7 mouse cellular contexts compared by ENCODE assay signal in the genomic region with DNA sequence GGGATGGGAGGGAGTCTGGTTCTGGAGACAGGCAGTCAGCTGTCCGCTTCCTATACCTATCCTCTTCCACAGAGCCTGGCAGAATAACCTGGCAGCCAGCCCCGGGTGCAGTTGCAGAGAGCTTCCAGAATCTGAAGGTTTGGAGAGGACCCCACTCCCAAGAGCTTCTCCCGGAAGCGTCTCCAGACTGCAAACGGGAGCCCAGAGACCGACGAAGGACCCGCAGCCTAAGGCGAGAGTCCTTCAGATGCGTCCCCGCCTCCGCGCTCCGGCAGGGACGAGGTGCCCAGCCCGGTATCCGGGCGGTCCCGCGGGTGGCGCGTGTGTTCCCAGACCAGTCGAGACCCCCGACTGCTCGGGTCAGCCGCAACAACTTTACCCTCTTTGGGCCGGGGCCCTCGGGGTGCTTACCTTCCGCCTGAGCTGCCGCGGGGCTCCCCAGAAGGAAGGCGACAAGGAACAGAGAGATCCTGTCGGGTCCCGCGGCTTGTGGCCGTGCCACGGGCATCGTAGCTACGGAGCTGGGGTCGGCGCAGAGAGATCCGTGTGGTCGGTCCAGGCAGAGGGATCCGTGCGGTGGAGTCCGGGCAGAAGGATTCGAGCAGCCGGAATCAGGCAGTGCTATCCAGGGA. TPM values are rescaled to one million over a fixed set of nuclear protein-coding genes. Genes with fewer than 3 reads are reported as not detected.
A peak's percentile ranks its signal among the peaks of the same experiment; 100 is the strongest.
DNase-seq lines count a peak whose midpoint lies in the region; ATAC-seq lines count a peak whose summit lies in the region.

No protein-coding gene starts in this region.

- peak overlapping the region; percentile 81 for H3K4me2 ChIP-seq in hindbrain, embryonic 14.5 days (replicated peaks)
- peak overlapping the region; percentile 70 for H3K4me2 ChIP-seq in midbrain, embryonic 15.5 days

- whole genome bisulfite sequencing in hindbrain, embryonic 14.5 days = under 1% methylated on average over 46 of the region's 48 CpGs
- under 1% methylated on average over 48 of the region's 48 CpGs for WGBS in midbrain, embryonic 15.5 days

- peak overlapping the region; percentile 89 for H3K27ac ChIP-seq in hindbrain, embryonic 14.5 days
- H3K27ac ChIP-seq in midbrain, embryonic 15.5 days = peak overlapping the region; percentile 89

- no peaks in the 10 kb centered on the region for H3K9me3 ChIP-seq in hindbrain, embryonic 14.5 days (ENCODE audit: control insufficient read depth, low read length)
- no peaks in the 10 kb centered on the region for H3K9me3 ChIP-seq in midbrain, embryonic 15.5 days

- H3K9ac ChIP-seq in hindbrain, embryonic 14.5 days = peak overlapping the region; percentile 94
- peak overlapping the region; percentile 86 for H3K9ac ChIP-seq in midbrain, embryonic 15.5 days

- peak; percentile 38; the same call in 1 of the 2 replicates for ATAC-seq in hindbrain, embryonic 14.5 days (ENCODE audit: low FRiP score)
- ATAC-seq in midbrain, embryonic 15.5 days (replicated peaks) = peak; percentile 40; the same call in 1 of the 2 replicates

- H3K4me3 ChIP-seq in hindbrain, embryonic 14.5 days (replicated peaks; ENCODE audit: low read length) = peak overlapping the region; percentile 80
- H3K4me3 ChIP-seq in midbrain, embryonic 15.5 days = peak overlapping the region; percentile 85

- no peaks in the 10 kb centered on the region for H3K27me3 ChIP-seq in hindbrain, embryonic 14.5 days (ENCODE audit: control insufficient read depth, insufficient read depth, low read length)
- 0 out of 2 replicates have a peak, but pooled peaks cover 2% of the 10 kb centered on the region for H3K27me3 ChIP-seq in midbrain, embryonic 15.5 days (replicated peaks)

- peaks cover 27% of the 10 kb centered on the region for H3K4me1 ChIP-seq in hindbrain, embryonic 14.5 days (replicated peaks; ENCODE audit: control insufficient read depth, insufficient read depth, low read length)
- H3K4me1 ChIP-seq in midbrain, embryonic 15.5 days = peaks cover 63% of the 10 kb centered on the region

- peak; percentile 35 to 53 for DNase-seq in layer of hippocampus, postnatal 25 days (ENCODE audit: extremely low spot score in 1 of 2, low spot score in 1 of 2)
- DNase-seq in layer of hippocampus, adult 9-10 months (ENCODE audit: low spot score) = no peak
- peak; percentile 76 to 79 for DNase-seq in cerebellum, postnatal 36 days
- no peak for DNase-seq in hindbrain, embryonic 14.5 days (ENCODE audit: low spot score)
- DNase-seq in retina, postnatal 1 day = no peak
- no peak for DNase-seq in natural killer cell, adult 2 months (ENCODE audit: low spot score in 2 of 2)

- H3K36me3 ChIP-seq in hindbrain, embryonic 14.5 days (replicated peaks; ENCODE audit: control insufficient read depth, insufficient read depth) = no peaks in the 10 kb centered on the region
- H3K36me3 ChIP-seq in midbrain, embryonic 15.5 days (replicated peaks) = no peaks in the 10 kb centered on the region

RNA-seq across cellular contexts. Expression of a gene that starts 0.5 kb away (rescaled TPM):
- 100 to 1,000 TPM; 208 to 235 TPM for total RNA-seq in layer of hippocampus, postnatal 25 days (2021)
- 35.5 and 38.0 TPM in 2 replicates for polyA plus RNA-seq in hindbrain, embryonic 14.5 days (2014; fragmentation: Nextera tagmentation; extraction: Ambion mirVana)
- 65.4 and 67.5 TPM in 2 replicates for polyA plus RNA-seq in midbrain, embryonic 15.5 days (2015; fragmentation: Nextera tagmentation; extraction: Ambion mirVana)

Comparison
In these comparisons a context has a peak if more than half of its experiments do, and no peak if none do; other contexts are left out.
1. DNase-seq: peak in layer of hippocampus, postnatal 25 days (2 of 2) and cerebellum, postnatal 36 days (2 of 2); none in layer of hippocampus, adult 9-10 months (single experiment), hindbrain, embryonic 14.5 days (single experiment), retina, postnatal 1 day (single experiment) and natural killer cell, adult 2 months (0 of 2).